Mouse (Mus musculus) thymus, adult 2 months (tissue): ENCODE data around the gene Inafm2.

ENCODE experiments used
- CTCF ChIP-seq: fragments of 200-500 bp; IDR thresholded peaks from 2 replicates; pipeline ENCODE4 v1.5.1; 2012; ENCODE audit warnings: mild to moderate bottlenecking, control low read depth, low read length, moderate library complexity, borderline replicate concordance; ENCODE audit not compliant: control insufficient read depth, poor library complexity, insufficient read depth; ENCODE audit errors: extremely low read depth
- POLR2A ChIP-seq: fragments of 200-500 bp; IDR thresholded peaks from 2 replicates; pipeline ENCODE4 v1.6.1; 2012; ENCODE audit warnings: mild to moderate bottlenecking, low read length, control low read depth, moderate library complexity; ENCODE audit not compliant: control insufficient read depth, poor library complexity, insufficient read depth; ENCODE audit errors: extremely low read depth

DNA sequence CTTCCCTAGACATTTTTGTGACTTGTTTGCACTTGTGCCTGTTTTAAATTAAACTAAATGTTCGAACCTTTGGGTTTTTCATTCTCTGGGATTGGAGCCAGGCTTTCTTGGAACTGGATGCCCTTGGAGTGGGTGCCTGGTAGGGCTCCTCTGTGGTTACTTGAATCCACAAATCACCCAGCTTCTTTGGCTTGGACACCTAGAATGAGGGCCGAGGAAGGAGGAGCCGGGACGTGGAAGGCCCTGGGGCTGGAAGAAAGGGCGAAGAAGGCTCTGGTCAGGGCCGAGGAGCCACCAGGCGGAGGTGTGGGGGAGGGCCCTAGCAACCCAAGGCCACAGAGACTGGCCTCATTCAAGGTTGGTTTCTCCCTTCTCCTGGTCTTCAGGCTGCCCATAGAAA, 47.6 kb upstream of the Inafm2 start:
- TF ChIP-seq CTCF (no peak), POLR2A (no peak)
